Mouse (Mus musculus) small intestine, adult 2 months (tissue): ENCODE measurements around the gene Bak1.

Experiments used
- CTCF ChIP-seq: fragments of 200-500 bp; IDR thresholded peaks from 2 replicates; pipeline ENCODE4 v1.5.1; 2012; ENCODE audit warnings: low read depth, mild to moderate bottlenecking, control low read depth, inconsistent platforms, low read length, moderate library complexity, mixed read lengths; ENCODE audit not compliant: insufficient replicate concordance, insufficient read length; ENCODE audit errors: extremely low read depth
- POLR2A ChIP-seq: fragments of 200-500 bp; IDR thresholded peaks from 2 replicates; pipeline ENCODE4 v1.6.1; 2012; ENCODE audit warnings: low read depth, mild to moderate bottlenecking, control low read depth, inconsistent platforms, low read length, moderate library complexity

GRCm38 (mm10) chr17:27011998-27012672, 16.7 kb downstream of the Bak1 start:
- TF ChIP-seq CTCF (no peak), POLR2A (no peak)
